Mouse (Mus musculus) kidney, adult 9 months (tissue): Measurements from ENCODE around the gene Thra.

Source experiments
- DNase-seq: peaks from one replicate; pipeline ENCODE4 v3.0.0; 2022

Gene Thra

GRCm38 (mm10) chr11:98781851-98782512, 41.5 kb downstream of the Thra start:
- DNase-seq: peak; percentile 63

DNA sequence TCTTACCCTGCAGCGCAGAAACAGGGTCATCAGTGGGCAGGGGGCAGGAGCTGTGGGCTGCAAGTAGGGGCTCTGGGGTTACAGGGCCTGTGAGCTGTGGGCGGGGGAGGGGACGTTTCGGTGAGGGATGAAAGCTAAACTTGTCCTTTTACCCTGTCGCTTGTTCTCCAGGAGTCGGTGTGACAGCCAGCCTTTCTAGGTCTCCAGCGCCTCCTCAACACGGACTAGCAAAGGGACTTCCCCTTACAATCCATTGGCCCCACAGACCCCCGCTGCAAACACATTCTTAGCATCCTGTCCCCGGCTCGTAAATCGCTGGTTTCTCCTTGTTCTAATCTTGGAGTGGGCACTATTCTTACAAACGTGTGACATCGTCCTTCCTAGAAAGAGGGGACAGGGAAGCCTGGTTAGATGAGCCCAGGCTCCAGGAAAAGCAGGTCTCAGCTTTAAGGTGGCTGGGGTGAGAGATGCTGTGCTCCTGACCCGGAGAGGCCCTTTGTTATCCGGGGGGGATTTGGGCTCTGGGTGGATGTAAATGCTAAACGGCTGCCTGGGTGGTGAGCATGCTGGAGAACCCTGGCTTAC, 42.3 kb downstream of the Thra start:
- DNase-seq: no peak

GRCm38 (mm10) chr11:98783236-98783696, 42.8 kb downstream of the Thra start:
- peak; percentile 100 for DNase-seq

DNA sequence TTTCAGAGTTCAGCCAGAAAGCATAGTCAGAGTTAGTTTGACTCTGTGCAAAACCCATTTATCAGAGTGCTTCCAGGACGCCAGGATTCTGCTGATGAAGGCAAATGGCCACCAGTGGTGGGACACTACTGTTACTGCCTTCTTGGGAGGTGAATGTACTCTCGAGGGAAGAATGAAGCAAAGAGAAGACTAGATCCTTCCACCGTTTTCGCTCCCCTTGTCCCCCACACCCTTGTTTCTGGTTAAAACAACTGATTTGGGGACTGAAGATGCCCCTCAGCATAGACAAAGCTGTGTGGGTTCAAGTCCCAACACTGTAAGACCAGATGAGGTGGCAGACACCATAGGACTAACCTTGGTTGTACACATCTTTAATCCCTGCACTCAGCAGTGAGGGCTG, 43.7 kb downstream of the Thra start:
- no peak for DNase-seq

DNA sequence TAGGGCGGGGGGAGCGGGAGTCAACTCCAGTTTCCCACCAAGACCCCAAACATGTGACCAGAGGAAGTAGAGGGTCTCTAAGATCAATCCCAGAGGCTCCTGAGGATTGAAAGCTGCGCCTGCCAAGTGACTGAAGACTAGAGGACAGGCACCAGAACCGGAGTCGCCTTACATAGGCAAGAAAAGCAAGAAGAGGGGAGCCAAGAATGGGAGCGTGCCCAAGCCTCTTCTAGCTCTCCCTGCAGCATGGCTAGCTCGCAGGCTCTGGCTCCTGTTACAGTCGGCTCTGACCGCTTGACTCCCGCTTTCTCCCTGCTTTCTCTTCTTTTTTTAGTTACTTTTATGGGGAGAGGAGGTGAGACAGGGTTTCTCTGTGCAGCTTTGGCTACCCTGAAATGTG, 44.8 kb downstream of the Thra start:
- no peak for DNase-seq

- peak; percentile 89 for DNase-seq
These were observed 45.4 kb downstream of the Thra start for GRCm38 (mm10) chr11:98785772-98786281.

DNA sequence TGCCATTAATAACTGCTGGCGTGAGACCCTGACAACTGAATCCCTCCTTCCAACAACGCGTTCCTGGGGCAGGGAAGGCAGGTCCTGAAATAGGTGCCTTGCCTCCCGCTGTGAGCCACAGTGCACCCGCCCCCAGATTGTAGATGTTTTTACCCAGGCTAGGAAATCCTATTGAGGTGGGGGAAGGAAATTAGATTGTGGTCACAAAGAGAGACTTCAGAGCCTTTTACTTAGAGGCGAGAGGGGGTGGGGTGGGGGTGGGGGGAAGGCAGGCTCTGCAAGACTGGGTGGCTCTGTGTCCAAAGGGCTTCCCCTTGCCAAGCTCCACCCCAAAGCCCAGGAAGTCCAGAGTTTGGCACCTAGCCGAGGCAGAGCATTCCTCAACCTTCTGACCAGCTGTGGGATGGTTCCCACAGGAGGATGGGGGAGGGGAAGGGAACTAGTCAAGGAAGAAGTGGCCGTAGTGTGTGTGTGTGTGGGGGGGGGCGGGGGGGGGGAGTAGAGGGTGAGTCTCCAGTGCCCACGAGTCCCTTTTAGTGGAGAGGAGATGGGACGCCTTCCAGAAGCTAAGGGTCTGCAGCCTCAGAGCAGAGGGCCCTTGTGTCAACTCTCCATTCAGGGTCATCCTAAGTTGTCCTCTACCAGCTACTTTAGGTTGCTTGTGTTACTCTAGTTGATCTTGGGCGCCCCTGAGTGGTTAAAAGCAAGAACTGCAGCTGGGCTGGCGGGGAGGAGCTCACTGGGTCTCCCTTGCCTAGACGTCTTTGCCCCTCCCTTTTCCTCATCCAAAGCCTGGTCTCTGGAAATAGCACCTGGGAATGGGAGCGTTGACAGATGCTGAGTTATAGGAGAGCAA, 46.1 kb downstream of the Thra start:
- peak; percentile 100 for DNase-seq

DNA sequence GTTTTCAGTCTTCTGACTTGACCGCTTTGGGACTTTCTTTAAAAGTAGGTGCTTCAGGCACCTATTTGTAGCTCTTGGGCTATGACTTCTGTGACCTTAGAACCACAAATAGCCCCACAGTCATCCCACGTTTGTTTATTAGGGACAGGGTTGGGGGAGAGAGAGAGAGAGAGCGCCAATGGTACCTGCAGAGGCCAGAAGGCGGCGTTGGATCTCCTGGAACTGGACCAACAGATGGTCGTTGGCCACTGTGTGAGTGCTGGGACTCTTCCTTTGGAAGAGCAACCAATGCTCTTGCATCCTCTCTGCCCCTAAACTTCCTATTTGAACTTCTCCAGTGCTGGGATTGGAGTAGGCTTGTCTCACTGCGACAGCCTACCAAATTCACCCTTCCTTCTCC, 46.8 kb downstream of the Thra start:
- no peak for DNase-seq

DNA sequence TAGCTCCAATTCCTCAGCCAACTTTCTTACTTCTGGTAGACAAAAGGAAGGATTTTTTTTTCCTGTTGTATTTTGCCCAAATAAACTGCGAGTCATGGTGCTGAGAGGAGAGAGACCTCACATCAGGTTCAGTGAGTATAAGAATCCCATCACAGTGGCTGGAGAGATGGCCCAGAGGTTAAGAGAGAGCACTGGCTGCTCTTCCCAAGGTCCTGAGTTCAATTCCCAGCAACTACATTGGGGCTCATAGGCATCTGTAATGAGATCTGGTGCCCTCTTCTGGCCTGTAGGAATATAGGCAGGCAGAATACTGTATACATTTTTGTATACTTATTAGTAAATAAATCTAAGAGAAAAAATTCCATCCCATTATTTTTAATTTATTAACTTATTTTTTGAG, 47.3 kb downstream of the Thra start:
- no peak for DNase-seq

- no peak for DNase-seq
These were observed 47.7 kb downstream of the Thra start for GRCm38 (mm10) chr11:98788139-98788538.

- peak; percentile 96 for DNase-seq
These were observed 48.2 kb downstream of the Thra start for GRCm38 (mm10) chr11:98788550-98789218.

DNA sequence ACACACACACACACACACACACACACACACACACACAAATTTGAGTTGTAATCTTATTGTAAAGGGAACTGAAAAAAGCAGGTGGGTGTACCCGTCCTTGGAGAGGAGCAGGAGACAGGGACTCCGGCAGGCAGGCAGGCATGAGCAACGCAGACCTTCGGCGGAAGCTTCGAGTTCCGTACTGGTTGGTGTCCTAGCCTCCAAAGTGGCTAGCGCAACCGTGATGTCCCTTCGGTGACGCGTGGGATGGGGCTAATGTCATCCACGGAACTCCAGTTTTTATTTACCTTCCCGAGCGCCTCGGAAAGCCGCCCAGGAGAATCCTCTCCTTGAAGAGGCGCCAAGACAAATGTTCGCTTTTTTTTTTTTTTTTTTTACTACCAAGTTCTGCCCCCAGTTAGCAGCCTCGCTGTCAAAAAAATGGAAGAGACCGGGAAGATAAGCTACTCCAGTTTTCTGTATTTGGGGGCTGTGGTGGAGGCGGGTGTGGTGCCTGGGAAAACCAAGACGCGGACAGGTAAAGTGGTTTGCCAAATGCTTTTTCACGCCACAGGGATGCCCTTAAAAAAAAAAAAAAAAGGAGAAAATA, 48.9 kb downstream of the Thra start:
- peak; percentile 52 for DNase-seq

- no peak for DNase-seq
These were observed 49.4 kb downstream of the Thra start for GRCm38 (mm10) chr11:98789824-98790223.

DNA sequence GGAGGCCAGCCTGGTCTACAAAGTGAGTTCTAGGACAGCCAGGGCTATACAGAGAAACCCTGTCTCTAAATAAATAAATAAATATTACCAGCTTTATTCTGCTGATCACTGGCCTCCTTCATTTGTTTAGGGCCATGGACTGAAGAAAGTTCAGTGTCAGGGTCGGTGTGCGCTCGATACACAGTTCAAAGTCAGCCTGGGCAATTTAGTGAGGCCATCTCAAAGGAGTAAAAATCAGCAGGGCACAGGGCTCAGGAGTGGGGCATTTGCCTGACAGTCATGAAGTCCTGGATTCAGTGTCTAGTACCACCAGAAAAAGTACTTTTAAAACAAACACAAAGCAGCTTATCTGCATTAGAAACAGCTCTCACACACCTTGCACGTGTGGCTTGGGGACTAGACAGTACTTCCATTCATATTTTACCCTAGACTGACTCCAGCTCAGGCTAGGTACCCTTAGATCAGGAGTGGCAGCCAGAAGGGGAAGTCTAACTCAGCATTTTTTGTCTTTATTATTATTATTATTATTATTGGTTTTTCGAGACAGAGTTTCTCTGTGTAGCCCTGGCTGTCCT, 50.3 kb downstream of the Thra start:
- DNase-seq: no peak

- no peak for DNase-seq
These were observed 51.0 kb downstream of the Thra start for GRCm38 (mm10) chr11:98791448-98791847.

DNA sequence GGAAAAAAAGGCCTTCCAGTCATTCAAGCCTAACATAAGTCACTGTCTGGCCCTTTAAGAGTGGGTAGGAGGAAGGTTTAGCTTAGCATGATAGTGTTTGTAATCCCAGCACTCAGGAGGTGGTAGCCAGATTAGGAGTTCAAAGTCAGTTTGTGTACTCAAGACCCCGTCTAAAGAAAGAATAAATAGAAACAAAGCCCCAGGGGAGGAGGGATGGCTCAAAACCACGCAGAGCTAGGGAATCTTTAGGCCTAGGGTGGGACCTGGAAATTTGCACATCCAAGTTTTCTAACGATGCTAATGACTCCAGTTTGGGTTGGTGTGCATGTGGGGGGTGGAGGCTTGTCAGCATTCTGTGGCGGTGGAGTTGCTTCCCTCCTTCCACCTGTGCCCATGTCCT, 51.6 kb downstream of the Thra start:
- DNase-seq: no peak

DNA sequence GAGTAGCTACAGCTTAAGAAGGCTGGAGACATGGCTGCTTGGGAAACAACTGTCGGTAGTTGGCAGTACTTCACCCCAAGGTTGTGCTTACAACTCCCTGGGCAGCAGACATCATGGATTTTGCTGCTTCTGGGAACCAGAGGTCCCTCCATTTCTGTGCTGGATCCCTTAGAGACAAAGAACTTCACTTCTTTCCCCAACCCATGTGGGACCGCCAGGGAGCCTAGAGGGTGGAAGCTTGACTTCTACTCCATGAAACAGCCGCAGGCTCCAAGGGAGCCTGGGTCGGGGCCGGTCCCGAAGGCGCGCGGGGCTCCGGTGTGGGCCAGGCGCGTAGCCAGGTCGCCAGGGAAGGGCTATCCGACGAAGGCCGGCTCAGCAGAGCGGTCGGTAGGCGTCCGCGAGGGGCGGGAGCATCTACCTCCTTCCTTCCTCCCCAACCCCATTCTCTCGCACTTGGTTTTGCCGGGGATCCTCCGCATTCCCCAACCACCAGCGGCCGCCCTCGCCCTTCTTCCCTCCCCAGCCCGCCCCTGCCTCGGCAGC, 54.1 kb downstream of the Thra start:
- peak; percentile 82 for DNase-seq

DNA sequence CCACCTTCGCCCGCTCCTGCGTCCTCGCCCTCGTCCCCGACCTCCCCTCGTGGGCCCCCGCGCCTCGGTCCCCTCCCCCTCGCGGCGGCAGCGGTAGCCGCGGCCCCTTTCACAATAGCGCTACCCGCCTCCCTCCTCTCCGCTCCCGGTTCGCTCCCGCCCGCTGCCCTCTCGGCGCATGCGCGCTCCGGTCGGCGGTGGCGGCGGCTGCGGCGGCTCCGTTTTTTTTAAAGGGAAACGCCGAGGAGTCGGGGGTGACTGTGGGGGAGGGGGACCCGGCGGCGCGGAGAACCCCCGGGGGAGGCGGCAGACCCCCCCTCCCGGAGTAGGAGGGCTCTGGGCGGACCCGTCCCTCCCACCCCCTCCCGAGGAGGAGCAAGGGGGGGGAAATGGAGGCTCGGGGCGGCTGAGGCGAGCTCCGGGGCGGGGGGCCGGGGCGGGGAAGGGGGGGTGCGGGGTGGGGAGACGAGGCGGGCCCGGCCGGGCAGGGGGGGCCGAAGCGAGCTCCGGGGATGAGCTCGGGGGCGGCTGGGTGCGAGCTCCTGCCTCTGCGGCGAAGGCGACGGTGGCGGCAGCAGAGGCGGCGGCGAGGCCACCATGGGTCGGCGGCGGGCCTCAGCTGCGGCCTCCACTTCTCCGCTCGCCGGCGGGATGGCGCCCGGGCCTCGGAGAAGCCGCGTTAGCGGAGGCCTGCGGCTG, 54.7 kb downstream of the Thra start, which contains the start of gene Msl1:
Msl1 (plus strand) TSS at position 502 of the 699 bp plus-strand sequence.
- DNase-seq: peak; percentile 89

DNA sequence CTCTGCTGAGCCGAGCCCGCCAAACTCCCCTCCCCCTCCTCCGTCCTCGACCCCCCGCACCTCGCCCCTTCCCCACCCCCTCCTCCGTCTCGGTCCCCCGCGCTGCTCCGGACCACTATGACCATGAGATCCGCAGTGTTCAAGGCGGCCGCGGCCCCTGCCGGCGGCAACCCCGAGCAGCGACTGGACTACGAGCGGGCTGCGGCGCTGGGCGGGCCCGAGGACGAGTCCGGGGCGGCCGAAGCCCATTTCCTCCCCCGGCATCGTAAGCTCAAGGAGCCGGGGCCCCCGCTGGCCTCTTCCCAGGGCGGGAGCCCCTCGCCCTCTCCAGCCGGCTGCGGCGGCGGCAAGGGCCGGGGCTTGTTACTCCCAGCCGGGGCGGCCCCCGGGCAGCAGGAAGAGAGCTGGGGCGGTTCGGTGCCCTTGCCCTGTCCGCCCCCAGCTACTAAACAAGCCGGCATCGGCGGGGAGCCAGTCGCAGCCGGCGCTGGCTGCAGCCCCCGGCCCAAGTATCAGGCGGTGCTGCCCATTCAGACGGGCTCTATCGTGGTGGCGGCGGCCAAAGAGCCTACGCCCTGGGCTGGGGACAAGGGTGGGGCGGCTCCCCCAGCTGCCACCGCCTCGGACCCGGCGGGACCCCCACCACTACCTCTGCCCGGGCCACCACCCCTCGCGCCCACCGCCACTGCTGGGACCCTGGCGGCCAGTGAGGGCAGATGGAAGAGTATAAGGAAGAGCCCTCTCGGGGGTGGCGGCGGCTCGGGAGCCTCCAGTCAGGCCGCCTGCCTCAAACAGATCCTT, 55.5 kb downstream of the Thra start:
- peak; percentile 50 for DNase-seq

DNA sequence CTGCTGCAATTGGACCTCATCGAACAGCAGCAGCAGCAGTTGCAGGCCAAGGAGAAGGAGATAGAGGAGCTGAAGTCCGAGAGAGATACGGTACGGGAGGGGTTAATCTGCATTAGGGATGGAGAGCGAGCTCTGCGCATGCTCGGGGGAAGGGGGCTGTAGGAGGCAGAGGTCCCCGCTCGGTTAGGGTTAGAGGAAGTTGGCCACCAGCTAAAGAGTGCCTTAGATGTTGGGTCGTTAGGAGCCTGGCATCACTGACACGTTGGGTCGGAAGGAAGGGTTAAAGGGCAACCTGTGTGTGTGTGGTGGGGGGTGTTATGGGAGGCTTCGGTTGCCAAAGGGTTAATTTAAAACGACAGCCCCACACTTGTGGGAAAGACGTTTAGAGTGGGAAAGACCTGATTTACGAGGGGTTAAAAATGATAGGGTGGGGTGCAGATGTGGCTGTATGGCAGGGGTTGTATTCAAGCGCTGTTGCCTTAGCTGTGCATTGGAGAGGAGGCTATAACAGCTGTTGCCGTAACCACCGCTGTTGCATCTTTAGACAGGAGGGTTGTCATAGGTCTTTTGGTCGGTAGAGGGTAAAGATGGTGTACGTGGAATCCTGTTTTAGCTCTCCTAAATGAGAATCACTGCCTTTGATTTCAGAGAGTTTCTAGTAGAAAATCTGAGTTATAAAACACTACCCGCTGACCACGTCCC, 56.2 kb downstream of the Thra start:
- DNase-seq: peak; percentile 64
